In genomic region chr5:130163670-130164069, GRCm38 (mm10) we compare ENCODE assay signal across 8 mouse cellular contexts. TPM values are rescaled to one million over a fixed set of nuclear protein-coding genes. Genes with fewer than 3 reads are reported as not detected.
A peak's percentile ranks its signal among the peaks of the same experiment; 100 is the strongest.
DNase-seq lines count a peak whose midpoint lies in the region; ATAC-seq and TF ChIP-seq lines count a peak whose summit lies in the region.

No protein-coding gene starts in this region.

- no peak overlapping the region for H3K4me2 ChIP-seq in liver, postnatal 0 days (ENCODE audit: low read depth, low read length)

- TF ChIP-seq EP300 in liver, postnatal 0 days (IDR thresholded peaks at IDR 0.05; ENCODE audit: low read depth) = no peak

- no peak overlapping the region for H3K9ac ChIP-seq in liver, postnatal 0 days (replicated peaks)

- peak; percentile 45 for ATAC-seq in G1E (ENCODE audit: extremely low read depth, insufficient number of reproducible peaks, low FRiP score, poor library complexity, severe bottlenecking)
- peak; percentile 46; the same call in 1 of the 2 replicates for ATAC-seq in liver, postnatal 0 days

- H3K27ac ChIP-seq in liver, postnatal 0 days (ENCODE audit: low read depth) = no peak overlapping the region

- no peak overlapping the region for H3K4me3 ChIP-seq in G1E (ENCODE audit: low read depth, low read length)
- no peak overlapping the region for H3K4me3 ChIP-seq in liver, postnatal 0 days (ENCODE audit: low read depth, low read length)

- no peaks in the 10 kb centered on the region for H3K36me3 ChIP-seq in G1E (replicated peaks)
- H3K36me3 ChIP-seq in liver, postnatal 0 days (replicated peaks; ENCODE audit: insufficient read depth, low read length) = no peaks in the 10 kb centered on the region

- H3K27me3 ChIP-seq in G1E (ENCODE audit: insufficient read depth, low read length) = no peaks in the 10 kb centered on the region
- no peaks in the 10 kb centered on the region for H3K27me3 ChIP-seq in liver, postnatal 0 days (ENCODE audit: insufficient read depth, low read length)

- peaks cover 5% of the 10 kb centered on the region for H3K9me3 ChIP-seq in G1E (replicated peaks)
- no peaks in the 10 kb centered on the region for H3K9me3 ChIP-seq in liver, postnatal 0 days (ENCODE audit: low read length)

- H3K4me1 ChIP-seq in G1E (ENCODE audit: insufficient read depth, low read depth, low read length) = peaks cover 37% of the 10 kb centered on the region
- no peaks in the 10 kb centered on the region; the same call in 1 of the 2 replicates for H3K4me1 ChIP-seq in liver, postnatal 0 days (ENCODE audit: insufficient read depth)

- DNase-seq in 416B (ENCODE audit: low read depth) (peak; percentile 83), G1E (ENCODE audit: low spot score) (peak; percentile 42)
- peak; percentile 81 for DNase-seq in cerebellum, adult 8-10 months
- peak; percentile 40 for DNase-seq in gastrocnemius, postnatal 25 days
- DNase-seq in layer of hippocampus, adult 11-12 months (ENCODE audit: low spot score) = peak; percentile 82
- DNase-seq in liver, postnatal 0 days = peak; percentile 87
- peak; percentile 80 for DNase-seq in right cerebral cortex, postnatal 14 days
- peak; percentile 54 for DNase-seq in urinary bladder, adult 2 months (ENCODE audit: low spot score)

- 2% methylated on average over 7 of the region's 7 CpGs for WGBS in liver, postnatal 0 days (ENCODE audit: insufficient replicate concordance)

- peak; percentile 67 for TF ChIP-seq CTCF in G1E (IDR thresholded peaks at IDR 0.05; ENCODE audit: low read depth, low read length)
- peak; percentile 94 for TF ChIP-seq CTCF in liver, postnatal 0 days (IDR thresholded peaks at IDR 0.05; ENCODE audit: low read depth)

RNA-seq across cellular contexts. Expression of gene Rabgef1, which starts 7.9 kb away (rescaled TPM):
- total RNA-seq in G1E (2014; fragmentation: Nextera tagmentation) = 44.0 and 48.2 TPM in 2 replicates
- total RNA-seq in G1E (2017) = 52.9 and 80.4 TPM in 2 replicates
- polyA plus RNA-seq in G1E (2012) = 18.5 and 23.4 TPM in 2 replicates
- total RNA-seq in gastrocnemius, postnatal 25 days (2021) = 10 to 100 TPM; 71.7 to 81.0 TPM
- 18.5 and 19.7 TPM in 2 replicates for polyA plus RNA-seq in liver, postnatal 0 days (2015; fragmentation: Nextera tagmentation; extraction: Ambion mirVana)
- 64.4 and 70.6 TPM in 2 replicates for polyA plus RNA-seq in urinary bladder, adult 2 months (2012; rRNA removed)

RNA-seq across cellular contexts. Expression of gene Kctd7, which starts 19.0 kb away (rescaled TPM):
- 5.0 and 6.9 TPM in 2 replicates for total RNA-seq in G1E (2014; fragmentation: Nextera tagmentation)
- total RNA-seq in G1E (2017) = 10.2 and 10.3 TPM in 2 replicates
- polyA plus RNA-seq in G1E (2012) = 7.8 and 10.3 TPM in 2 replicates
- total RNA-seq in gastrocnemius, postnatal 25 days (2021) = 1 to 10 TPM; 2.8 to 3.9 TPM
- polyA plus RNA-seq in liver, postnatal 0 days (2015; fragmentation: Nextera tagmentation; extraction: Ambion mirVana) = 3.6 and 3.9 TPM in 2 replicates
- polyA plus RNA-seq in urinary bladder, adult 2 months (2012; rRNA removed) = 4.2 and 4.5 TPM in 2 replicates

RNA-seq across cellular contexts. Expression of gene Tmem248, which starts 53.2 kb away (rescaled TPM):
- 62.4 and 63.5 TPM in 2 replicates for total RNA-seq in G1E (2014; fragmentation: Nextera tagmentation)
- total RNA-seq in G1E (2017) = 39.4 and 40.6 TPM in 2 replicates
- 27.3 and 34.6 TPM in 2 replicates for polyA plus RNA-seq in G1E (2012)
- 10 to 100 TPM; 36.0 to 40.1 TPM for total RNA-seq in gastrocnemius, postnatal 25 days (2021)
- 28.1 and 30.7 TPM in 2 replicates for polyA plus RNA-seq in liver, postnatal 0 days (2015; fragmentation: Nextera tagmentation; extraction: Ambion mirVana)
- polyA plus RNA-seq in urinary bladder, adult 2 months (2012; rRNA removed) = 33.8 and 35.0 TPM in 2 replicates
